Mouse (Mus musculus) CH12.LX (cell line): Measurements from ENCODE around the gene Pou3f3.

Source experiments
- CHD2 ChIP-seq: IDR thresholded peaks from 2 replicates; pipeline ENCODE4 v1.6.1; 2011; ENCODE audit warnings: low read length, improper control_type of control experiment
- E2F4 ChIP-seq: IDR thresholded peaks from 2 replicates; pipeline ENCODE4 v1.6.1; 2011; ENCODE audit warnings: low read depth, low read length, improper control_type of control experiment; ENCODE audit not compliant: insufficient replicate concordance
- ELF1 ChIP-seq: IDR thresholded peaks from 2 replicates; pipeline ENCODE4 v1.6.1; 2014; ENCODE audit warnings: low read depth, mild to moderate bottlenecking, inconsistent platforms, low read length, improper control_type of control experiment
- EP300 ChIP-seq: IDR thresholded peaks from 2 replicates; pipeline ENCODE4 v1.6.1; 2011; ENCODE audit warnings: low read length, improper control_type of control experiment
- MAX ChIP-seq: IDR thresholded peaks from 2 replicates; pipeline ENCODE4 v1.6.1; 2011; ENCODE audit warnings: low read length, improper control_type of control experiment
- NELFE ChIP-seq: IDR thresholded peaks from 2 replicates; pipeline ENCODE4 v1.6.1; 2011; ENCODE audit warnings: low read depth, low read length, improper control_type of control experiment
- POLR2A ChIP-seq: IDR thresholded peaks from 2 replicates; pipeline ENCODE4 v1.6.1; 2011; ENCODE audit warnings: low read depth, mild to moderate bottlenecking, improper control_type of control experiment, low read length
- POLR2AphosphoS2 ChIP-seq: IDR thresholded peaks from 2 replicates; pipeline ENCODE4 v1.6.1; 2011; ENCODE audit warnings: low read depth, low read length, improper control_type of control experiment
- UBTF ChIP-seq: IDR thresholded peaks from 2 replicates; pipeline ENCODE4 v1.6.1; 2012; ENCODE audit warnings: low read depth, mild to moderate bottlenecking, inconsistent platforms, low read length, improper control_type of control experiment, moderate library complexity
- ZC3H11A ChIP-seq: IDR thresholded peaks from 2 replicates; pipeline ENCODE4 v1.6.1; 2012; ENCODE audit warnings: low read depth, mild to moderate bottlenecking, inconsistent platforms, low read length, improper control_type of control experiment
- ZKSCAN1 ChIP-seq: IDR thresholded peaks from 2 replicates; pipeline ENCODE4 v1.6.1; 2012; ENCODE audit warnings: low read depth, inconsistent platforms, low read length, improper control_type of control experiment, borderline replicate concordance

DNA sequence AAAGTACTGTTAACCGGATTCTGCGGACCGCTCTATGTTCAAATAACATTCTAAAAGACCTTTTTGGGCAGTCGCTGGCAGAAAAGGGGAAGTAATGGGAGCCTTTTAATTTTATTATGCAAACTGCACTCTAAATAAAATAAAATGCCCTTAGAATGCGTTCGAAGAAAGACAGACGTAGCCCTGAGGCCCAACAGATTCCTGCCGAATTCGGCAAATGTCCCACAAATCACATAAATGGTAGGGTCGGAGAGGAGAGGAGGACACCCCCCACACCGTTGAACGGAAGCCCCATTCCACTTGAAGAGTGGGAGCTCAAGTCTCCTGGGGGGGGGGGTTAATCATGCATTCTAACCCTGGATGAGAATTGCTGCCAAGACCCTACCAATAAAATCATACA, 8.3 kb upstream of the Pou3f3 start:
- no peak for TF ChIP-seq ELF1
- no peak for TF ChIP-seq E2F4
- TF ChIP-seq POLR2A, result no peak
- TF ChIP-seq EP300, result no peak
- TF ChIP-seq MAX, result no peak
- TF ChIP-seq ZKSCAN1, result no peak
- no peak for TF ChIP-seq NELFE
- no peak for TF ChIP-seq UBTF
- TF ChIP-seq POLR2AphosphoS2, result no peak
- TF ChIP-seq ZC3H11A, result no peak
- no peak for TF ChIP-seq CHD2
